Mouse (Mus musculus) lung, embryonic 15.5 days (tissue): ENCODE measurements around the gene Disc1. TPM values are rescaled to one million over a fixed set of nuclear protein-coding genes. Genes with fewer than 3 reads are reported as not detected.

ENCODE experiments used
- ATAC-seq: fragments of 200-750 bp; cut with Nextera tagmentation; 2 replicates; pipeline ENCODE4 v1.8.0; 2017; ENCODE audit warnings: moderate number of reproducible peaks, borderline replicate concordance; ENCODE audit not compliant: low FRiP score, low TSS enrichment; ENCODE audit errors: extremely low read depth
- H3K27ac ChIP-seq: fragments of 300-500 bp; sonication (generic); 2 replicates; pipeline ENCODE4 v1.5.1; 2015; ENCODE audit warnings: moderate library complexity, mild to moderate bottlenecking, inconsistent platforms
- H3K27me3 ChIP-seq: fragments of 300-500 bp; sonication (generic); 2 replicates; pipeline ENCODE4 v1.6.1; 2015; ENCODE audit warnings: inconsistent platforms
- H3K36me3 ChIP-seq: fragments of 300-500 bp; sonication (generic); 2 replicates; pipeline ENCODE4 v1.6.1; 2015; ENCODE audit warnings: inconsistent platforms
- H3K4me1 ChIP-seq: fragments of 300-500 bp; sonication (generic); 2 replicates; pipeline ENCODE4 v1.6.1; 2015; ENCODE audit warnings: inconsistent platforms
- H3K4me2 ChIP-seq: fragments of 300-500 bp; sonication (generic); 2 replicates; pipeline ENCODE4 v1.6.1; 2015; ENCODE audit warnings: inconsistent platforms, mild to moderate bottlenecking, moderate library complexity
- H3K4me3 ChIP-seq: fragments of 300-500 bp; sonication (generic); 2 replicates; pipeline ENCODE4 v1.5.1; 2015; ENCODE audit warnings: mild to moderate bottlenecking, inconsistent platforms
- H3K9ac ChIP-seq: fragments of 300-500 bp; sonication (generic); 2 replicates; pipeline ENCODE4 v1.6.1; 2015; ENCODE audit warnings: inconsistent platforms
- H3K9me3 ChIP-seq: fragments of 300-500 bp; sonication (generic); 2 replicates; pipeline ENCODE4 v1.6.1; 2016; ENCODE audit warnings: inconsistent platforms
- WGBS: fragments of 180-500 bp; shearing (Covaris S2); methylation state at CpG from one replicate; pipeline ENCODE4 v1.1.7; 2015; 5-methylcytosine and 5-hydroxymethylcytosine counted together
- polyA plus RNA-seq: library from polyadenylated mRNA; unstranded; fragments of >200 nt; fragmentation: Nextera tagmentation; extraction: Ambion mirVana; gene quantifications from 2 replicates; pipeline ENCODE4 v1.2.1, GENCODE M21; 2015

Disc1 gene
- polyA plus RNA-seq, 1 experiment from 2014 or later: 3.0 TPM

DNA sequence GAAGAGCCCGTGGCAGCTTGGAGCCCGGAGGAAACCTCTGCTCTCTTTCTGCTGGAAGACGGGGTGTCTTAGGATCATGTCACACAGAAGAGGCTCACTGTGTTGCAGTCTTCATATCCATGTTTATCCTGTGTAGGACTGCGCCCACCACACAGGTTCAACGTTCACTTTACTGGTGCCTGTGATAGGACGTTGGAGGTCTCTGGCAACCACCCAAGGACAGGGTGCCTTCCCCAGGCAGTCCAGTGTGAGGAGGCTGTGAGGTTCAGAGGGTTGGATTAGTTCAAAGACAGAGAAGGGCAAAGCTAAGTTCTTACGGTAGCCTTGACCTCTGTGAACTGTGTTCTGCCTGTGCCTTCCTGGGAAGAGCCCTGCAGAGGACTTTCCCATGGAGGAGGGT, 77.3 kb downstream of the Disc1 start:
- no peaks in the 10 kb centered on the region for H3K27me3 ChIP-seq
- H3K9ac ChIP-seq: no peak overlapping the region
- no peaks in the 10 kb centered on the region for H3K36me3 ChIP-seq
- no peak overlapping the region for H3K4me3 ChIP-seq
- no peak; the same call in 1 of the 2 replicates for ATAC-seq
- H3K27ac ChIP-seq: no peak overlapping the region
- WGBS: 59% methylated on average over 7 of the region's 7 CpGs
- no peak overlapping the region for H3K4me2 ChIP-seq
- H3K9me3 ChIP-seq: no peaks in the 10 kb centered on the region
- no peaks in the 10 kb centered on the region for H3K4me1 ChIP-seq

- Histone ChIP-seq H3K9ac (no peak overlapping the region), H3K4me1 (no peaks in the 10 kb centered on the region), H3K4me3 (no peak overlapping the region), H3K4me2 (no peak overlapping the region), H3K27me3 (no peaks in the 10 kb centered on the region), H3K36me3 (no peaks in the 10 kb centered on the region), H3K9me3 (no peaks in the 10 kb centered on the region), H3K27ac (no peak overlapping the region)
- 38% methylated on average over 11 of the region's 11 CpGs for WGBS
- no peak for ATAC-seq
Measured at GRCm38 (mm10) chr8:125133685-125134114, 79.7 kb downstream of the Disc1 start.

DNA sequence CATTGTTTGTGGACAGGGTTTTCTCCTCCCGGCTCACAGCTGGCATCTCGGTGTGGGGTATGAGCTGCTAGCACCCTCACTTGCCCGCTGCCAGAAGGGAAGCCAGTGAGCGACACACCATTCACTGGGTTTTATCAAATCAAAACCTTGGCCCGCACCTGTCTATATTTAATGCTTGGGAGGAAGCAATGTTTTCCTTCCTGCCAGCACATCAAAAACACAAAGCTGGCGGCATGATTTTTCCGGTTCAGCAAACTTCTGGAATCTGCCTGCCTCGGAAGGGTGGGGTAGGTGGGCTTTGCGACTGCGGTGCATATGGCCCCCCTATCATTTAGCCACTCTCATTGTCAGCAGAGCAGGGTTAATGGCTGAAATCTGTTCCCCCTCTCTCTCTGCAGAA, 80.9 kb downstream of the Disc1 start:
- WGBS: 63% methylated on average over 10 of the region's 10 CpGs
- Histone ChIP-seq H3K4me1 (peaks cover under 1% of the 10 kb centered on the region; the same call in 1 of the 2 replicates), H3K27me3 (no peaks in the 10 kb centered on the region), H3K4me2 (no peak overlapping the region), H3K9me3 (no peaks in the 10 kb centered on the region), H3K27ac (peak overlapping the region; percentile 60), H3K9ac (no peak overlapping the region), H3K4me3 (no peak overlapping the region), H3K36me3 (no peaks in the 10 kb centered on the region)
- ATAC-seq: no peak

DNA sequence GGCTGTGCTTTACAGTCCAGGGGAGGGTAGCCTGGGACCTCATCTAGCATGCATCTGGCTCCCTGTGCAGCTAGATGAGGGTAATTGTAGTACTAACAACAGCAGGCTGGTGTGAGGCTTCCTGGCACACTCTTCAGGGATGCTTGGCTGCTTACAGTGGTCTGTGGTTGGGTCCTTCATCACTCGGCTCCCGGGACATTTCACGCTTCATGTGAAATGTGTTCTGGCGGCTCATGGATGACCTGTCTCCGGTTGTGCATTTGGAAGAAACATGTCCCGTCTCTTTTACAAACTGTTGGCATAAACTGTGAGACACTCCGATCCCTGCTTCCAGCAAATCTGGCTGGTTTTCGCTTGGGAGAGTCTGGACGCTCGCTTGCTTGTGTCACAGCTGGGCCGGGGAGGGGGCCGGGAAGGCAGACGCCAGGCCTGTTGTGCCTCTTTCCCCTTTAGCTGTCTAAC, 85.7 kb downstream of the Disc1 start:
- H3K27me3 ChIP-seq: no peaks in the 10 kb centered on the region
- H3K4me2 ChIP-seq: no peak overlapping the region
- H3K9me3 ChIP-seq: no peaks in the 10 kb centered on the region
- H3K9ac ChIP-seq: no peak overlapping the region
- no peak overlapping the region for H3K4me3 ChIP-seq
- H3K27ac ChIP-seq: no peak overlapping the region
- no peaks in the 10 kb centered on the region for H3K36me3 ChIP-seq
- ATAC-seq: peak; percentile 26; the same call in 1 of the 2 replicates
- 49% methylated on average over 13 of the region's 13 CpGs for WGBS
- H3K4me1 ChIP-seq: peaks cover 6% of the 10 kb centered on the region; the same call in 1 of the 2 replicates

DNA sequence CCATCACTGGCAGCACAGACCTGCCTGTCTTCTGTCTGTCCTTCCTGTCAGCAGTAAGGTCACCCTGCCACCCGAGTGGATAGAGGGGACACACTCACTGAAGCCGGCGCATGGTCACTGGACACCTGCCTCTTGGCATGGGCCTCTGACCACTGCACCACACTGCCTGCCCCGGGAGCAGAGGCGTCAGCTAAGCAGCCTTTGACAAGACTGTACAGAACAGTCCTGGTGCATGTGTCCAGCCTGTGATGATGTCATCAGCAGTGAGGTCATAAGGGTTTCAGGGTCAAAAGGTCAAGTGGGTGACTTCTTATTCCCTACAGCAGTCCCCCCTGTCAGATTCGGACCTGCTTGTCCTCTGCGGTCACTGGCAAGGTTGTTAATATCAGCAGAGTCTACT, 87.0 kb downstream of the Disc1 start:
- no peak overlapping the region for H3K27ac ChIP-seq
- 68% methylated on average over 7 of the region's 7 CpGs for WGBS
- no peak for ATAC-seq
- H3K36me3 ChIP-seq: no peaks in the 10 kb centered on the region
- H3K9ac ChIP-seq: no peak overlapping the region
- H3K4me1 ChIP-seq: peaks cover 6% of the 10 kb centered on the region; the same call in 1 of the 2 replicates
- H3K4me3 ChIP-seq: no peak overlapping the region
- no peaks in the 10 kb centered on the region for H3K9me3 ChIP-seq
- H3K27me3 ChIP-seq: no peaks in the 10 kb centered on the region
- H3K4me2 ChIP-seq: no peak overlapping the region

- Histone ChIP-seq H3K9me3 (no peaks in the 10 kb centered on the region), H3K9ac (no peak overlapping the region), H3K4me1 (no peaks in the 10 kb centered on the region; the same call in 1 of the 2 replicates), H3K27ac (no peak overlapping the region), H3K36me3 (no peaks in the 10 kb centered on the region), H3K4me3 (no peak overlapping the region), H3K27me3 (no peaks in the 10 kb centered on the region), H3K4me2 (no peak overlapping the region)
- WGBS: 67% methylated on average over 20 of the region's 20 CpGs
- no peak for ATAC-seq
Measured at GRCm38 (mm10) chr8:125156863-125157640, 103.1 kb downstream of the Disc1 start.

- H3K27me3 ChIP-seq: no peaks in the 10 kb centered on the region
- no peak overlapping the region for H3K4me2 ChIP-seq
- H3K9ac ChIP-seq: no peak overlapping the region
- H3K4me3 ChIP-seq: no peak overlapping the region
- H3K4me1 ChIP-seq: no peaks in the 10 kb centered on the region; the same call in 1 of the 2 replicates
- H3K9me3 ChIP-seq: no peaks in the 10 kb centered on the region
- WGBS: 58% methylated on average over 5 of the region's 5 CpGs
- no peaks in the 10 kb centered on the region for H3K36me3 ChIP-seq
- H3K27ac ChIP-seq: no peak overlapping the region
- ATAC-seq: no peak
Measured at GRCm38 (mm10) chr8:125157641-125158005, 103.6 kb downstream of the Disc1 start.

- no peak overlapping the region for H3K4me2 ChIP-seq
- WGBS: 73% methylated on average over 12 of the region's 12 CpGs
- no peaks in the 10 kb centered on the region; the same call in 1 of the 2 replicates for H3K4me1 ChIP-seq
- H3K27me3 ChIP-seq: no peaks in the 10 kb centered on the region
- no peaks in the 10 kb centered on the region for H3K9me3 ChIP-seq
- H3K36me3 ChIP-seq: no peaks in the 10 kb centered on the region
- H3K9ac ChIP-seq: no peak overlapping the region
- no peak overlapping the region for H3K4me3 ChIP-seq
- no peak overlapping the region for H3K27ac ChIP-seq
- ATAC-seq: no peak
Measured at GRCm38 (mm10) chr8:125159387-125159786, 105.4 kb downstream of the Disc1 start.

GRCm38 (mm10) chr8:125163491-125163890, 109.5 kb downstream of the Disc1 start:
- Histone ChIP-seq H3K4me1 (peaks cover 7% of the 10 kb centered on the region; the same call in 1 of the 2 replicates), H3K4me2 (no peak overlapping the region), H3K9ac (no peak overlapping the region), H3K27me3 (no peaks in the 10 kb centered on the region), H3K36me3 (no peaks in the 10 kb centered on the region), H3K27ac (no peak overlapping the region), H3K4me3 (no peak overlapping the region), H3K9me3 (no peaks in the 10 kb centered on the region)
- ATAC-seq: no peak
- 72% methylated on average over 10 of the region's 10 CpGs for WGBS

- H3K9ac ChIP-seq: no peak overlapping the region
- H3K27me3 ChIP-seq: no peaks in the 10 kb centered on the region
- no peak overlapping the region for H3K4me3 ChIP-seq
- WGBS: 63% methylated on average over 6 of the region's 6 CpGs
- no peaks in the 10 kb centered on the region for H3K9me3 ChIP-seq
- peaks cover 7% of the 10 kb centered on the region; the same call in 1 of the 2 replicates for H3K4me1 ChIP-seq
- H3K36me3 ChIP-seq: no peaks in the 10 kb centered on the region
- no peak for ATAC-seq
- no peak overlapping the region for H3K27ac ChIP-seq
- H3K4me2 ChIP-seq: no peak overlapping the region
Measured at GRCm38 (mm10) chr8:125163906-125164305, 109.9 kb downstream of the Disc1 start.

DNA sequence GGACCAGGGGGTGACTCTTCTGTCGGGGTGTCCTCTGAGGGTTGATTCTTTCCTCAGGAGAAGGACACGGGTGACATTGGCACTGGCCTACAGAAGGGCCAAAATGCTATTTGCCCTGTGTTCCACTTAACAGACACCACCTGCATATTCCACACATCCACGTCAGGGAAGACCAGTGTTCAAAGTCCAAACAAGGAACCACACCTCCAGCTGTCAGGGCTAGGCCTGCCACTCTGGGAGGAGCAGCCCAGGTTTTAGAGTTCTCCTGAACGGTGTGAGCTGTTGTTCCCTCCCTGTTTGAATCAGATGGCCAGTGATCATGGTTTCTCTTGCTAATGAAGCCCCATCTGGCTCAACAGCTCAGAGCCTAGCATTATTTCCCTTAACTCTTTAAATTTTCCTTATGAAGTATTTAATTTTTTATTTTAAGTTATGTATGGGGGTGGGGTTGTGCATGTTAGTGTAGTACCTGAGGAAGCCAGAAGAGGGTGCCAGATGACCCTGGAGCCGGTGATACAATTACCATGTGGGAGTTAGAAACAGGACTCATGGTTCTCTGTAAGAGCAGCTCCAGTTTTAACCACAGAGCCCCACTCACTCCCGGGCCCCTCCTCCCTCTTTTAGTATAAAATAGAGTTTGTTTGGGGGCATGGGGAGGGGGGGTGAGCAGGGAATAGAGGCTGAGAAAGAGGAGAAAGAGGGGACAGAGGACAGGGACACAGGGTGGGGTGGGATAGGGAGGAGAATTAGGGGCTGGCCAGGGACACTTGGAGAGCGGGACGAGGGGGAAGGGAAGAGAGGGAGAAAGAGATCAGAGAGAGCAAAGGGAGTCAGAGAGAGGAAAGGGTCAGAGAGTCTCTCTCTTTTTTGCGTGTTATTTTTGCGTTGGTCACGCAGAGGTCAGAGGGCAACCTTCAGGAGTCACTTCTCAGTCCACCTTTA, 111.8 kb downstream of the Disc1 start:
- Histone ChIP-seq H3K36me3 (no peaks in the 10 kb centered on the region), H3K9ac (no peak overlapping the region), H3K4me1 (peaks cover 7% of the 10 kb centered on the region; the same call in 1 of the 2 replicates), H3K27me3 (no peaks in the 10 kb centered on the region), H3K9me3 (no peaks in the 10 kb centered on the region), H3K27ac (no peak overlapping the region), H3K4me3 (no peak overlapping the region), H3K4me2 (no peak overlapping the region)
- ATAC-seq: no peak
- WGBS: 69% methylated on average over 11 of the region's 11 CpGs
